Mouse (Mus musculus) layer of hippocampus, adult 2 months (tissue): ENCODE data around the gene Cpd. TPM values are rescaled to one million over a fixed set of nuclear protein-coding genes. Genes with fewer than 3 reads are reported as not detected.

Experiments
- DNase-seq, 2 experiments: peaks; one replicate each; pipeline ENCODE4 v3.0.0; 2022; ENCODE audit warnings: low spot score in 2 of 2
- H3K27ac ChIP-seq: fragments of 200-600 bp; 2 replicates; pipeline ENCODE4 v1.8.1; 2022
- H3K4me3 ChIP-seq: fragments of 200-600 bp; 2 replicates; pipeline ENCODE4 v1.8.1; 2022; ENCODE audit warnings: mild to moderate bottlenecking
- CTCF ChIP-seq: fragments of 200-600 bp; conservative IDR thresholded peaks from 2 replicates; pipeline ENCODE4 v1.8.1; 2022; ENCODE audit warnings: antibody characterized with exemption, mild to moderate bottlenecking, moderate library complexity
- total RNA-seq, 2 experiments: library from RNA; stranded (reverse); gene quantifications; 2 replicates each; pipeline ENCODE4 v1.2.3; 2021

The Cpd gene
- total RNA-seq, 2 experiments from 2014 or later, result 60.0 to 62.3 TPM

- no peak for DNase-seq
- Histone ChIP-seq H3K4me3 (no peak overlapping the region), H3K27ac (no peak overlapping the region)
- no peak for TF ChIP-seq CTCF
These were observed 43.6 kb downstream of the Cpd start for GRCm38 (mm10) chr11:76803266-76803665.

GRCm38 (mm10) chr11:76797236-76797635, 49.6 kb downstream of the Cpd start:
- TF ChIP-seq CTCF, result no peak
- Histone ChIP-seq H3K4me3 (no peak overlapping the region), H3K27ac (no peak overlapping the region)
- no peak for DNase-seq

- DNase-seq, result peak in 1 of 2 experiments; percentile 22
- no peak overlapping the region for H3K4me3 ChIP-seq
- H3K27ac ChIP-seq, result no peak overlapping the region
- TF ChIP-seq CTCF, result no peak
These were observed 51.5 kb downstream of the Cpd start for GRCm38 (mm10) chr11:76795326-76795725.

- no peak for TF ChIP-seq CTCF
- peak; percentile 19 to 50 for DNase-seq
- Histone ChIP-seq H3K27ac (no peak overlapping the region), H3K4me3 (no peak overlapping the region)
These were observed 55.5 kb downstream of the Cpd start for GRCm38 (mm10) chr11:76791331-76791730.

GRCm38 (mm10) chr11:76789252-76789651, 57.6 kb downstream of the Cpd start:
- DNase-seq, result peak; percentile 20 to 56
- no peak overlapping the region for H3K27ac ChIP-seq
- TF ChIP-seq CTCF, result peak; percentile 92

GRCm38 (mm10) chr11:76775533-76775932, 71.3 kb downstream of the Cpd start:
- no peak for TF ChIP-seq CTCF
- H3K27ac ChIP-seq, result no peak overlapping the region
- DNase-seq, result no peak
- no peak overlapping the region for H3K4me3 ChIP-seq

More at GRCm38 (mm10) chr11:76789252-76789651, 57.6 kb downstream of the Cpd start:
- H3K4me3 ChIP-seq, result no peak overlapping the region

GRCm38 (mm10) chr11:76773811-76774210, 73.0 kb downstream of the Cpd start:
- DNase-seq, result no peak
- no peak for TF ChIP-seq CTCF
- no peak overlapping the region for H3K4me3 ChIP-seq
- H3K27ac ChIP-seq, result no peak overlapping the region

- no peak for DNase-seq
- Histone ChIP-seq H3K4me3 (no peak overlapping the region), H3K27ac (no peak overlapping the region)
- TF ChIP-seq CTCF, result no peak
These were observed 76.3 kb downstream of the Cpd start for GRCm38 (mm10) chr11:76770566-76770965.

- Histone ChIP-seq H3K27ac (peak overlapping the region; percentile 96; the same call in 1 of the 2 replicates), H3K4me3 (no peak overlapping the region; the same call in 1 of the 2 replicates)
- DNase-seq, result no peak
- TF ChIP-seq CTCF, result no peak
These were observed 83.1 kb downstream of the Cpd start for GRCm38 (mm10) chr11:76763741-76764122.

GRCm38 (mm10) chr11:76763053-76763740, 83.6 kb downstream of the Cpd start, which contains the start of gene Gosr1:
Gosr1 (minus strand) TSS chr11:76763579.
- Histone ChIP-seq H3K4me3 (peak within 1 kb of the TSS; percentile 89), H3K27ac (peak within 1 kb of the TSS; percentile 96)
- peak; percentile 95 for DNase-seq
- TF ChIP-seq CTCF, result peak; percentile 91

- peak overlapping the region; percentile 6 for H3K27ac ChIP-seq
- no peak for DNase-seq
- TF ChIP-seq CTCF, result no peak
- no peak overlapping the region for H3K4me3 ChIP-seq
These were observed 94.5 kb downstream of the Cpd start for GRCm38 (mm10) chr11:76752276-76752675.

GRCm38 (mm10) chr11:76748819-76749218, 98.0 kb downstream of the Cpd start:
- no peak for TF ChIP-seq CTCF
- no peak for DNase-seq
- H3K4me3 ChIP-seq, result no peak overlapping the region

GRCm38 (mm10) chr11:76745921-76746320, 100.9 kb downstream of the Cpd start:
- peak; percentile 48 for TF ChIP-seq CTCF
- DNase-seq, result no peak

More at GRCm38 (mm10) chr11:76748819-76749218, 98.0 kb downstream of the Cpd start:
- H3K27ac ChIP-seq, result no peak overlapping the region

GRCm38 (mm10) chr11:76744550-76744949, 102.3 kb downstream of the Cpd start:
- TF ChIP-seq CTCF, result peak; percentile 73
- DNase-seq, result peak; percentile 20 to 41
- H3K27ac ChIP-seq, result no peak overlapping the region; the same call in 1 of the 2 replicates
- no peak overlapping the region for H3K4me3 ChIP-seq

More at GRCm38 (mm10) chr11:76745921-76746320, 100.9 kb downstream of the Cpd start:
- no peak overlapping the region for H3K27ac ChIP-seq
- no peak overlapping the region for H3K4me3 ChIP-seq
